Mouse (Mus musculus): Measurements from ENCODE around the gene Noc4l.

Noc4l gene

DNA sequence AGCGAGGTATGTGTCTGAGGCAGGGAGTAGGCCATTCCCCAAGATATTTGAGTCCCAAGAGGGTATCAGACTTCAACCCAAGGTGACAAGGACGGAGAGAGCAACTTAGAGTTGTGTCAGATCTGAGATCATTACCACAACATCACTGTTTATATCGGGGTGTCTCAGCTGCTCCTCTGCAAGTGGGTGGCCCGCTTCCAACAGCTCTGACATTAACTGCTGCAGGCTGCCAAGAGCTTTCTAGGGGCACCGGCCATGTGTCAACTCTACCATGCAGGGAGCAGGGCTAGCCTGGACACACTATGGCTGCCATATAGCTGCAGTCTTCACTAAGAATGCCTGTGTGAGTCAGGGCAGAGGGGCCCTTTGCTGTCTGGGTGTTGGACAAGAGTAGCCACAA is 43.3 kb downstream of the Noc4l start:
- in situ Hi-C loops (cut with MboI, MseI), result no loop called here

GRCm38 (mm10) chr5:110609425-110609824 is 43.8 kb downstream of the Noc4l start:
- in situ Hi-C loops (cut with MboI, MseI), result no loop called here

GRCm38 (mm10) chr5:110608941-110609340 is 44.3 kb downstream of the Noc4l start:
- in situ Hi-C loops (cut with MboI, MseI), result no loop called here

DNA sequence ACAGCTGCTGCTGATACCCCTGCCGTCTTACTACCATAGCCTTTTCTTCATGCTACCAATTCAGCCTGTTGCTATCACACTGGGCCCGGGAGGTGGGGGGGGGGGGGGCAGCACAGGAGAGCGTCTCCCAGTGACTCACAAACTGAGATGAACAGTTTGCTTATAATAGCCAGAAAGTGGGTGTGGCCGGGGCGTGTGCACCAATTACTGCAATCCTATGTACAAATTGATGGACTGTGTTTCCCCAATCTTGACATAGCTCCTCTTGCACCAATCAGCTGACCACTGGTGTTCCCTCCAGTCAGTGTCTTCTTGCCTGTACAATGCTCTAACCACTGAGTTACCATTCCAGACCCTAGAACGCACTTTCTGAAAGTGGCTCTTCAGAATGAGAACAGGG is 44.9 kb downstream of the Noc4l start:
- in situ Hi-C loops (cut with MboI, MseI), result no loop called here

DNA sequence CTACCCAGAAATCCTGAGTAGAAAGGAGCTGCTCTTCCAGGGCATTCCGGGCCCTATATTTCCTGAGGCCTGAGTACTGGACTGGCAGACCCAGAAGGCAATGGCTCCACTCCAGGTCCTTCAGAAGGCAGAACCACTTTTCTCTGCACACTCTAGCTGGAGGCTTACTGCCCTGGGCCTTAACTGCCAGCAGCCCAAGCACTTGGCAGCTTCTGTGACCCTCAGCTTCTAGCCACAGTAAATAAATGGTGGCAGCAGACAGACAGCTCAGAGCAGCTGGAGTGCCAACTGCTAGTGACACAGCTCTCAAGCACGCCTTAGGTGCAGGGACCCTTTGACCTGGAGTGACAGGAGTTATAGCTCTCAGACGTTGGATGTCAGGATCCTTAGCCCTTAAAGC is 45.5 kb downstream of the Noc4l start:
- in situ Hi-C loops (cut with MboI, MseI), result no loop called here

GRCm38 (mm10) chr5:110605531-110606221 is 47.5 kb downstream of the Noc4l start:
- in situ Hi-C loops (cut with MboI, MseI), result no loop called here

- in situ Hi-C loops (cut with MboI, MseI), result no loop called here
Observed at GRCm38 (mm10) chr5:110604311-110604710, 48.9 kb downstream of the Noc4l start.

DNA sequence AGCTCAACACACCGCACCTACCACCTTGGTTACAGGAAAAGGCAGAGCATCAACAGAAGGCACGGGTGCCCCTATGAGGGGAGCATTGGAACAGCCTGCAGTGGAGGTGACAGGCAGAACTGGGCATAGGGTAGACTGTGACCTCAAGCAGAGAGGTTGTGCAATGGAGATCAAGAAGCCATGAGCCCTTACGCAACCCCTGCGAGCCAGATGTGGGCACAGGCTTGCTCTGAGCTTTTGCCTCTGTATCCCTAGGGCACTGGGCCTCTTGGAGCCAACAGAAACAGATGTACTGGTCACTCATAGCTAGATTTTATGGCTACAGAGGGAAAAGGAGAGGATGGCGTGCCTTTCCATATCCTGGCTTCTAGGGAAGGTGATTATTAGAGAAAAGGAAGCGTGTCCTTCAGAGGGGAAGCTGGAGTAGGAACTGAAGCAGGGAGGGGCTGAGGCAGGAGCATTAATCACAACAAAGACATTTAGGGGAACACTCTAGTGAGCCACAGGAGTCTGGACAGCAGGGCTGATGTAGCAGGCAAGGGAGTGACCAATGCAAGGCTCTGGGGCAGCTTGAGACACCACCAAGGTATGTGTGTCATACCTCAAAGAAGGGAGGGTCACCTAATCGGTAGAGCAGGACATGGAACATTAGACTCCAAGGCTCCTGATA is 50.1 kb downstream of the Noc4l start:
- in situ Hi-C loops (cut with MboI, MseI), result no loop called here

Data from regulatory T cell (primary cell).